Mouse (Mus musculus): Measurements from ENCODE around the gene E2f8. TPM values are rescaled to one million over a fixed set of nuclear protein-coding genes. Genes with fewer than 3 reads are reported as not detected.

E2f8 gene
- polyA plus RNA-seq, 1 experiment from 2014 or later, result 21.9 TPM

DNA sequence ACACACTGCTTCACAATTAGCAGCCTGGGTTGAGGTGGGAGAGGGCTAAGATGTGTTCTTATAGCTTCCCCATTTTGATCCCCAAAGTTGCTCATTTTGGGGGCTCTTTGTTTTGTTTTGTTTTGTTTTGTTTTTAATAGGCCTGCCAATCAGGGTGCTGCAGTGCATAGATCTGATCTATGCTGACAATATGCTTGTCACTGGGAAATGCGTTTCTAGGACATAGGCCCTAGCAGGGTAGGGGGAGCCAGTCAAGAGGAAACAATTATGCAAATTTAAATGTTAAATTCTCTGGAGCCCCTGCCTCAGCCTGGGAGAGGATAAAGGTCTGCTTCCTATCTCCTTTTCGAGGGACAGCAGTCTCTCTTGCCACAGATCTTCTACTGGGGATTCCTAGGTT is 21.1 kb upstream of the E2f8 start:
- no peaks in the 10 kb centered on the region for H3K27me3 ChIP-seq (ENCODE audit: insufficient read depth, poor library complexity, severe bottlenecking)
- H3K9me3 ChIP-seq, result no peaks in the 10 kb centered on the region
- no peak for DNase-seq (ENCODE audit: low spot score)
- peak overlapping the region; percentile 57 for H3K27ac ChIP-seq
- H3K36me3 ChIP-seq, result no peaks in the 10 kb centered on the region
- H3K4me1 ChIP-seq, result peaks cover 50% of the 10 kb centered on the region
- no peak overlapping the region for H3K4me3 ChIP-seq
- WGBS, result 31% methylated on average over 2 of the region's 2 CpGs

DNA sequence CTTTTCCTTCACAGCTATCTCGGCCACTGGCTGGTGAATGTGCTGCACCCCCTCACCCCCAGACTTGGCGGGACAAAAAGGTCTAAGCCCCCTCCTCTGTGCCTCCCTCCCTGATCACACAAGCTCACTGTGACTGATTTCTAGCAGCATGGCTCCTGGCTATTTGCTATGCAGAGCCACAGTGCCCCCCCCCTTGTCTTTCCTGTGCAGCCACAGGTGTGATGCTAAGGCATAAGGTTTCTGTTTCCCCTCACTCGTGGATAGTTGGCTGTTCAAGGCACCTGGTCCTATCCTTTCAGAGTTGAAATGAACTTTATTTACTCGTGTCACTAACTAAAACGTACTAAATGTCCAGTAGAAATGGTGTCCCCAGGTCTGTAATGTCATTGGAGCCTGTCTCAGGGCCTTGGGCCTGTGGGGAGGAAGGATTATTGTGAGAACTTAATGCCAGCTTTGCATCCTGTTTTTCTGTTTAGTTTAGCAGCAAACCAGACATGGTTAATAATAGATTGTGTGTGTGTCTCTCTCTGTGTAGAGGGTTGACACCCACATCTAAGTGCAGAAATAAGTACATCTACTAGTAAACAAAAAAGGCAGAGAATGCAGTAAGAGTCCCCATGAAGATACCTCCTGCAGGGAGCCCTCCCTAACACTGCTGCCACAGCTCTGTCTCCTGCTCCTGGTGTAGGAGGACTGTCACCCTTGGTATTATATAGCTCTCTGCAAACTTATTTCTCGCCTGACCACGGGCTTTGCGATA is 19.2 kb upstream of the E2f8 start:
- WGBS, result 65% methylated on average over 8 of the region's 8 CpGs
- H3K4me1 ChIP-seq, result peaks cover 69% of the 10 kb centered on the region
- H3K9me3 ChIP-seq, result no peaks in the 10 kb centered on the region

DNA sequence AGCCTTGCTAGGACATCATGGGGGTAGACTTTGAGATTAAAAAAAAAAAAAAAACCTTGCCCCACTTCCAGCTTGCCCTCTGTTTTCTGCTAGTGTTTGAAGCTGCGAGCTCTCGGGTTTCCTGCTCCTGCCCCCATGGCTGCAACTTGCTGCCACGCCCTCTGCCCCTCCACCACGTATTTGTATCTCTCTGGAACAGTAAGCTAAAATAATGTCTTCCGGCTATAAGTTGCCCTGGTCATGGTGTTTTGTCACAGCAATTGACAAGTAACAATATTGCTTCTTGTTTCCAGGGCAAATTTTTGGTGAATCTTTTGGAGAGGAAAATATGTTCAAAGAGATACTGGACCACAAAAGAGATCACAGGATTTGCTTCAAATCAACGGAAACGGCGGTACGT is 17.0 kb upstream of the E2f8 start:
- Histone ChIP-seq H3K27ac (peak overlapping the region; percentile 87), H3K27me3 (ENCODE audit: insufficient read depth, poor library complexity, severe bottlenecking) (no peaks in the 10 kb centered on the region), H3K9me3 (no peaks in the 10 kb centered on the region), H3K4me3 (no peak overlapping the region), H3K4me1 (peaks cover 75% of the 10 kb centered on the region), H3K36me3 (no peaks in the 10 kb centered on the region)
- no peak for DNase-seq (ENCODE audit: low spot score)
- WGBS, result 58% methylated on average over 9 of the region's 9 CpGs

More for the DNA sequence above, 19.2 kb upstream of the E2f8 start:
- no peaks in the 10 kb centered on the region for H3K27me3 ChIP-seq (ENCODE audit: insufficient read depth, poor library complexity, severe bottlenecking)
- peak overlapping the region; percentile 75 for H3K27ac ChIP-seq
- H3K4me3 ChIP-seq, result no peak overlapping the region
- DNase-seq (ENCODE audit: low spot score), result no peak
- no peaks in the 10 kb centered on the region for H3K36me3 ChIP-seq

DNA sequence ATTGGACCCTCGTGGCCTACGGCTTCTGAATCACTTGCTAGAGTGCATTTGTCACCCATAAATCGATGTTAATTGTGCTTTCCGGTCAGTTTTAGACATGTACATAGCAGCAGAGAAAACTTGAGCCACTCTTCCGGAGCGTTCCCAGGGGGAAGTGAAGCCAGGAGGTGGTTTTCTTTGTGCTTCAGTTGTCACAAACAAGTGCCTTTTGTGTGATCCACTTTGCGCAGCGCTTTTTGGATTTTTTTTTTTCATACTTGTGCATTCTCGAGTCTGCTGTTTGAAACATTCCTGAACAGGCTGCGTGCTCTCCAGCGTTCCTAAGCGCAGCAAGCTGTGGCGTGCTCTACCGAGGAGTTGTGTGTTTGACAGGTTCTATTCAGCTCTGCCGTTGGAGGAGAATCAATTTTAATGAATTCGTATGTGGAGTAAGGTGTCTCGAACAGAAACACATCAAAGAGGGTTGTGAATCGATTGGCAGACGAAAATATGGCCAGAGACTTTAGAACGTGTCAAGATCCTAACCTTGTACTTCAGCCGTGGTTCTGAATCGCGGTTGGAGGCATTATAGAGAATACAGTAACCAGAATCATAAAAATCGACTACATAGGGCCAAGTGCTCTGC is 16.3 kb upstream of the E2f8 start:
- Histone ChIP-seq H3K27ac (peak overlapping the region; percentile 87), H3K36me3 (no peaks in the 10 kb centered on the region), H3K27me3 (ENCODE audit: insufficient read depth, poor library complexity, severe bottlenecking) (no peaks in the 10 kb centered on the region), H3K4me1 (peaks cover 68% of the 10 kb centered on the region), H3K9me3 (no peaks in the 10 kb centered on the region), H3K4me3 (no peak overlapping the region)
- no peak for DNase-seq (ENCODE audit: low spot score)
- 80% methylated on average over 24 of the region's 24 CpGs for WGBS

- 41% methylated on average over 4 of the region's 4 CpGs for WGBS
- H3K27ac ChIP-seq, result peak overlapping the region; percentile 87
- no peaks in the 10 kb centered on the region for H3K36me3 ChIP-seq
- H3K4me3 ChIP-seq, result no peak overlapping the region
- no peaks in the 10 kb centered on the region for H3K9me3 ChIP-seq
- peaks cover 72% of the 10 kb centered on the region for H3K4me1 ChIP-seq
- no peaks in the 10 kb centered on the region for H3K27me3 ChIP-seq (ENCODE audit: insufficient read depth, poor library complexity, severe bottlenecking)
- no peak for DNase-seq (ENCODE audit: low spot score)
These were observed 14.7 kb upstream of the E2f8 start for GRCm38 (mm10) chr7:48896051-48896450.

DNA sequence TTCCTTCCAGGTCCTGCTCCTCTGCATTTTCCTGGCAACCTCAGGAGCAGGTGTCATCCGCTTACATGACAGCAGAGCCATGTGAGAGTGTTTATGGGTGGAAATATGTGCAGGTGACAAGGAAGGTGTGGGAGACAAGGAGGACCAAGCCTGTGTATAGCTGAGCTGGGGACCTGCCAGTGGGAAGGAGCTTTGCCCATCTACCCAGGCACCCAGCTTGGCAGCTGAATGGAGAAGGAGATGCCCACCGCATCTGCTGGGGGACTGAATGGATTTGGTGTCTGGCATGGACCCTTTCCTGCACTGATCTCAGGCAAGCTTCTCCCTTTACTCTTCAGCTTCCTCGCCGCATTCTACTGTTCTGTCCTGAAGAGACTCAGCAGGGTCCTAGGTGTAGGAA is 14.1 kb upstream of the E2f8 start:
- H3K4me1 ChIP-seq, result peaks cover 71% of the 10 kb centered on the region
- no peaks in the 10 kb centered on the region for H3K9me3 ChIP-seq
- no peaks in the 10 kb centered on the region for H3K36me3 ChIP-seq
- no peak for DNase-seq (ENCODE audit: low spot score)
- no peak overlapping the region for H3K4me3 ChIP-seq
- H3K27ac ChIP-seq, result peak overlapping the region; percentile 87
- 46% methylated on average over 4 of the region's 4 CpGs for WGBS
- no peaks in the 10 kb centered on the region for H3K27me3 ChIP-seq (ENCODE audit: insufficient read depth, poor library complexity, severe bottlenecking)

GRCm38 (mm10) chr7:48894763-48895162 is 13.4 kb upstream of the E2f8 start:
- H3K4me1 ChIP-seq, result peaks cover 64% of the 10 kb centered on the region
- peak overlapping the region; percentile 87 for H3K27ac ChIP-seq
- no peaks in the 10 kb centered on the region for H3K36me3 ChIP-seq
- 70% methylated on average over 6 of the region's 6 CpGs for WGBS
- no peaks in the 10 kb centered on the region for H3K9me3 ChIP-seq
- H3K27me3 ChIP-seq (ENCODE audit: insufficient read depth, poor library complexity, severe bottlenecking), result no peaks in the 10 kb centered on the region
- H3K4me3 ChIP-seq, result no peak overlapping the region
- no peak for DNase-seq (ENCODE audit: low spot score)

DNA sequence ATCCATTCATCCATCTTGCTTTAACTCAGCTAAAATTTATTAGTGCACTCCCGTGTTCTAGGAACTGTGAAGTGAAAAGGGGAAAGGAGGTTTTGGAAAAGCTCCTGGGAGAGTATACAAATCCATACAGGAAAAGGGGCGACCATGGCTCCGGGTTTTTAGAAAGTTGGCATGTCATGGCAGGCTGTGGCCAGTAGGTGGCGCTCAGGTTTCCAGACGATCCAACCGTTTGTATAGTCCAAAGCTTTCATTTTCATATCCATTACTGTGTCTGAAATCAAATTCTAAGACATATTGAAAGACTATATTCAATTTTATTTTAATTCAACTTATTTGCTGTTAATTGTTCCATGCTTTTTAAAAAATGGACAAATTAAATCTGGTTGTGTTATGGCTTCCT is 12.8 kb upstream of the E2f8 start:
- Histone ChIP-seq H3K27me3 (ENCODE audit: insufficient read depth, poor library complexity, severe bottlenecking) (no peaks in the 10 kb centered on the region), H3K9me3 (no peaks in the 10 kb centered on the region), H3K4me3 (no peak overlapping the region), H3K4me1 (peaks cover 59% of the 10 kb centered on the region), H3K27ac (peak overlapping the region; percentile 87; the same call in 1 of the 2 replicates), H3K36me3 (no peaks in the 10 kb centered on the region)
- 3% methylated on average over 6 of the region's 6 CpGs for WGBS
- no peak for DNase-seq (ENCODE audit: low spot score)

DNA sequence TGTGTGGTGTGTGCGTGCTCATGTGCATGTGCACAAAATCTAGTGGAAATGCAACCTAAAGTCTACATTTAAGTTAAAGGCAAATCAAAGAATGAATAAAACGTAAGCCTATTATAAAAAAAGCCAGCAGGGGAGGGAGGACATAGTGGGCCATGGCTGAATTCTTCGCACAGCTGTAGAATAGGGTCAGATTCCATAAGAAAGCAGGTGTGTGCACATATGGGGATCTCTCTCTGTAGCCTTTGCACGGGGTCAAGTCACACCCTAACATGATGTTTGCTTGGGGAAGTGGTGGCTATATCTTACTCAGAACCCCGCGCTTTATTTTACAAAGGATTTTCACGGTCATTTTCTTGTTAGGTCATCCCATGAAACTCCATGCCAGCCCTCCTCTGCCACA is 11.7 kb upstream of the E2f8 start:
- Histone ChIP-seq H3K36me3 (no peaks in the 10 kb centered on the region), H3K9me3 (no peaks in the 10 kb centered on the region), H3K27me3 (ENCODE audit: insufficient read depth, poor library complexity, severe bottlenecking) (no peaks in the 10 kb centered on the region), H3K4me3 (no peak overlapping the region), H3K4me1 (peaks cover 57% of the 10 kb centered on the region), H3K27ac (peak overlapping the region; percentile 47; the same call in 1 of the 2 replicates)
- no peak for DNase-seq (ENCODE audit: low spot score)
- WGBS, result 89% methylated on average over 7 of the region's 7 CpGs

- Histone ChIP-seq H3K4me3 (no peak overlapping the region), H3K27me3 (ENCODE audit: insufficient read depth, poor library complexity, severe bottlenecking) (no peaks in the 10 kb centered on the region), H3K27ac (no peak overlapping the region), H3K9me3 (no peaks in the 10 kb centered on the region), H3K4me1 (peaks cover 44% of the 10 kb centered on the region), H3K36me3 (no peaks in the 10 kb centered on the region)
- DNase-seq (ENCODE audit: low spot score), result no peak
- WGBS, result 77% methylated on average over 5 of the region's 5 CpGs
These were observed 9.6 kb upstream of the E2f8 start for GRCm38 (mm10) chr7:48891029-48891428.

DNA sequence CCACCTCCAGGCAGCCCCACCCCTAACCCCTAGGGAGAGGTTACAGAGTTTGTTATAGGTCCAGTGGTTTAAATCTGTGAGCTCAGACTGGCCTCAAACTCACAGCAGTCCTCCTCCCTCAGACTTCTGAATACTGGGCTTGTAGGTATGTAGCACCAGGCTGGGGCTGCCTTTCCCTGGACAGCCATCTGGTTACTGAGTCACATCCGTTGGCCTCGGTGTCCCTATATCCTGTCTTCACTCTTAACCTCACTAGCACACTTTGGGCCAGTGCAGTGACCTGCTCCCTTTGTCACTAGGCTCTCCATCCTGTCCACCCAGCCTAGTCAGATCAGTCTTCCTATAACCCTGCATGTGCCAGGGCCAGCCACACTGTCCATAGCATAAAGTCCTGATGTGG is 7.4 kb upstream of the E2f8 start:
- 55% methylated on average over 2 of the region's 2 CpGs for WGBS
- Histone ChIP-seq H3K27me3 (ENCODE audit: insufficient read depth, poor library complexity, severe bottlenecking) (no peaks in the 10 kb centered on the region), H3K4me3 (no peak overlapping the region), H3K4me1 (peaks cover 34% of the 10 kb centered on the region), H3K36me3 (no peaks in the 10 kb centered on the region), H3K9me3 (no peaks in the 10 kb centered on the region), H3K27ac (peak overlapping the region; percentile 72)
- no peak for DNase-seq (ENCODE audit: low spot score)

DNA sequence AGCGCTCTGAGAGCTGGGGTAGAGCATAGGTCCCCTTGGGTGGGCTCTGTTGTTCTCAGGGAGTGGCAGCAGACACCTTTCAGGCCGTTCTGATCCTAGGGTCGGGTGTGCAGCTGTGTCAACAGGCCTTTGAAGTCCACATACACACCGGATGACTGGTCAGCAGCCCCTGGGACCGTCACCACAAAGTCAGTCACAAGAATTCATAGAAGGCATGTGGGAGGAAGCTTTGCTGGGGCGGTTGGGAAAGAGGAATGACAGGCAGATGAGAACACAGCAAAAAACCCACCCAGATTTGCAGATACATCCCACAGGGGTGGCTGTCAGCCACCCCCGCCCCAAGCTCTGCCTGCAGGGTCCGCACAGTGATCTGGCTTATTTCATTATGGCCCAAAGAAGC is 6.6 kb upstream of the E2f8 start:
- H3K9me3 ChIP-seq, result no peaks in the 10 kb centered on the region
- H3K4me3 ChIP-seq, result no peak overlapping the region
- peak overlapping the region; percentile 72 for H3K27ac ChIP-seq
- no peaks in the 10 kb centered on the region for H3K36me3 ChIP-seq
- WGBS, result 21% methylated on average over 8 of the region's 8 CpGs
- H3K4me1 ChIP-seq, result peaks cover 35% of the 10 kb centered on the region
- no peak for DNase-seq (ENCODE audit: low spot score)
- no peaks in the 10 kb centered on the region; the same call in 1 of the 2 replicates for H3K27me3 ChIP-seq (ENCODE audit: insufficient read depth, poor library complexity, severe bottlenecking)

DNA sequence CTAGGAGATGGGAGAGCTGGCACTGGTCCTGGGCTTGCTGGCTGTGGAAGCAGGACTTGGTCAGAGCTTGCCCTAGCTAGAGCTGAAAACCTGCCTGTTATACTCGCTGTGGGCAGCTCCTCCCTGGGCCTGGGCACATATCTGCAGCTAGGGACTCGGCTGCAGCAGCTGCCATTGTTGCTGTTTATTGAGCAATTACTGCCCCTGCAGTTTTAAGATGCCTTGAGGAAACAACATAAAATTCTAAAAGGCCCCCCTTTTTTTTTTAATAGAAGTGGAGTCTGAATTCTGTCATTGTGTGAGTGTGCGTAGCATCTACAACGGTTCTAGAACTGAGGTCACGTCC is 2.8 kb upstream of the E2f8 start:
- Histone ChIP-seq H3K27ac (no peak overlapping the region), H3K4me1 (peaks cover 38% of the 10 kb centered on the region), H3K27me3 (ENCODE audit: insufficient read depth, poor library complexity, severe bottlenecking) (no peaks in the 10 kb centered on the region; the same call in 1 of the 2 replicates), H3K4me3 (no peak overlapping the region), H3K9me3 (no peaks in the 10 kb centered on the region), H3K36me3 (no peaks in the 10 kb centered on the region)
- 51% methylated on average over 5 of the region's 5 CpGs for WGBS
- DNase-seq (ENCODE audit: low spot score), result no peak
